Mouse (Mus musculus) hindbrain, embryonic 14.5 days (tissue): ENCODE results near the gene Mrpl37. TPM values are rescaled to one million over a fixed set of nuclear protein-coding genes. Genes with fewer than 3 reads are reported as not detected.
A peak's percentile ranks its signal among the peaks of the same experiment; 100 is the strongest.

Experiments used
- ATAC-seq: fragments of 200-750 bp; cut with Nextera tagmentation; 2 replicates; pipeline ENCODE4 v1.8.0; 2017; ENCODE audit warnings: moderate number of reproducible peaks, mild to moderate bottlenecking, moderate TSS enrichment, moderate library complexity; ENCODE audit not compliant: low FRiP score
- DNase-seq: peaks from one replicate; pipeline ENCODE4 v3.0.0-alpha.2; 2015; ENCODE audit warnings: low spot score
- H3K27ac ChIP-seq: fragments of 300-500 bp; sonication (generic); 2 replicates; pipeline ENCODE4 v1.5.1; 2014; ENCODE audit warnings: mild to moderate bottlenecking, moderate library complexity
- H3K27me3 ChIP-seq: fragments of 300-500 bp; sonication (generic); 2 replicates; pipeline ENCODE4 v1.6.1; 2014; ENCODE audit warnings: mild to moderate bottlenecking, low read length, mixed read lengths; ENCODE audit not compliant: control insufficient read depth, insufficient read depth
- H3K36me3 ChIP-seq: fragments of 300-500 bp; sonication (generic); replicated peaks from 2 replicates; pipeline ENCODE4 v1.6.1; 2014; ENCODE audit not compliant: control insufficient read depth, insufficient read depth
- H3K4me1 ChIP-seq: fragments of 300-500 bp; sonication (generic); replicated peaks from 2 replicates; pipeline ENCODE4 v1.6.1; 2014; ENCODE audit warnings: antibody characterized with exemption, low read length, mixed read lengths; ENCODE audit not compliant: control insufficient read depth, insufficient read depth
- H3K4me2 ChIP-seq: fragments of 300-500 bp; sonication (generic); replicated peaks from 2 replicates; pipeline ENCODE4 v1.6.1; 2014; ENCODE audit warnings: mild to moderate bottlenecking, moderate library complexity
- H3K4me3 ChIP-seq: fragments of 300-500 bp; sonication (generic); replicated peaks from 2 replicates; pipeline ENCODE4 v1.5.1; 2014; ENCODE audit warnings: mild to moderate bottlenecking, low read length
- H3K9ac ChIP-seq: fragments of 300-500 bp; sonication (generic); 2 replicates; pipeline ENCODE4 v1.6.1; 2014
- H3K9me3 ChIP-seq: fragments of 300-500 bp; sonication (generic); 2 replicates; pipeline ENCODE4 v1.6.1; 2016; ENCODE audit warnings: low read length; ENCODE audit not compliant: control insufficient read depth
- WGBS: fragments of 180-500 bp; shearing (Covaris S2); extraction: QIAGEN DNeasy Blood & Tissue Kit; methylation state at CpG from one replicate; pipeline ENCODE4 v1.1.7; 2014; 5-methylcytosine and 5-hydroxymethylcytosine counted together
- polyA plus RNA-seq: library from polyadenylated mRNA; unstranded; fragments of >200 nt; fragmentation: Nextera tagmentation; extraction: Ambion mirVana; gene quantifications from 2 replicates; pipeline ENCODE4 v1.2.1, GENCODE M21; 2014

Mrpl37 gene
- polyA plus RNA-seq, 1 experiment from 2014 or later, result 86.2 TPM

DNA sequence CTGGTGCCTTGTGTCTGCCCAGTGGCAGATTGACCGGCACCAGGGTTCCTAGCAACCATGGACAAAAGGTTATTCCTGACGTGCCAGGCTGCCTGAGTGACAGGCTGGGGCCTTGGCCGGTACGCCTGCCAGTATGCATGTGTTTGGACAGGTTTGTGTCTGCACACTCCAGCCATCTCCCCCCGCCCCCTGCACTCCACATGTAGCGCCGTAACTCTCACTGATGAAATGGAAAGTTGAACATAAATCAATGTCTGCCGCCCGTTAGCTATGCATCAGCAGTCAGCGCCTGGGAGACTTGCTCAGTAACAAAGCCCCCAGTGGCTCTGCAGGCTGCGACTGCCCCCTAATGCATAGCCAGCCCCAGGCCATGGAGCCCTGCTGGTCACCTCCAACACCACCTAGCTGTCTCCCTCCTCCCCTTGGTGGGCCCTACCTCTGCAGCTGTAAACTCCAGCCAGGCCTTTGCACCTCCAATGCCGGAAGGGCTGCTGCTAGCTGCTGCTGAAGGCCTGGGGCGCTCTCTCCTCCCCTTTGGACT lies 50.6 kb downstream of the Mrpl37 start:
- 16% methylated on average over 13 of the region's 13 CpGs for WGBS
- Histone ChIP-seq H3K9ac (peak overlapping the region; percentile 37), H3K36me3 (no peaks in the 10 kb centered on the region), H3K4me2 (no peak overlapping the region), H3K4me1 (peaks cover 61% of the 10 kb centered on the region), H3K27me3 (no peaks in the 10 kb centered on the region), H3K27ac (peak overlapping the region; percentile 63), H3K4me3 (no peak overlapping the region), H3K9me3 (no peaks in the 10 kb centered on the region)
- DNase-seq (peak; percentile 39), ATAC-seq (peak; percentile 71)

DNA sequence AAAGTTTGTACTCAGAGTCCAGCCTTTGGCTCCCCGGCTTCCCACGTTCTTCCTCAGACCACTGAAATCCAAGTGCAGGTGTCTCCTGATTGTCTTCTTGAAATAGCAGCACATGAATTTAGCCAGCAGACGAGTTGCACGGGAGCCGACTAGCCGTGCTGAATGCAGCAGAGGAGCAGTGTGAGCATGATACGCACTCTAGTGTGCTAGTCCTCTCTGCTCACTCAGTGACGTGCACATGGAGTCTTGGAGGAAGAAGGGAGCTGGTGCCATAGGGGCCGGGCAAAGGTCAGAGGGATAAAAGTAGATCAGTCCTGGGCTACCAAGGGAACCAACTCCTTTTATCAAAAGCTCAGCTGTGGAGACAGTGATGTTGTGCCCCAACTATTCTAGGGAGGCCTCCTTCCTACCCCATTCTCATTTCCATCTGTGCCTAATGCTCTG lies 52.8 kb downstream of the Mrpl37 start:
- Histone ChIP-seq H3K9me3 (no peaks in the 10 kb centered on the region), H3K27ac (no peak overlapping the region), H3K4me3 (no peak overlapping the region), H3K27me3 (no peaks in the 10 kb centered on the region), H3K4me1 (peaks cover 43% of the 10 kb centered on the region), H3K36me3 (peaks cover 9% of the 10 kb centered on the region; the same call in 1 of the 2 replicates), H3K9ac (no peak overlapping the region), H3K4me2 (no peak overlapping the region)
- ATAC-seq (no peak), DNase-seq (no peak)
- WGBS, result 79% methylated on average over 9 of the region's 9 CpGs

DNA sequence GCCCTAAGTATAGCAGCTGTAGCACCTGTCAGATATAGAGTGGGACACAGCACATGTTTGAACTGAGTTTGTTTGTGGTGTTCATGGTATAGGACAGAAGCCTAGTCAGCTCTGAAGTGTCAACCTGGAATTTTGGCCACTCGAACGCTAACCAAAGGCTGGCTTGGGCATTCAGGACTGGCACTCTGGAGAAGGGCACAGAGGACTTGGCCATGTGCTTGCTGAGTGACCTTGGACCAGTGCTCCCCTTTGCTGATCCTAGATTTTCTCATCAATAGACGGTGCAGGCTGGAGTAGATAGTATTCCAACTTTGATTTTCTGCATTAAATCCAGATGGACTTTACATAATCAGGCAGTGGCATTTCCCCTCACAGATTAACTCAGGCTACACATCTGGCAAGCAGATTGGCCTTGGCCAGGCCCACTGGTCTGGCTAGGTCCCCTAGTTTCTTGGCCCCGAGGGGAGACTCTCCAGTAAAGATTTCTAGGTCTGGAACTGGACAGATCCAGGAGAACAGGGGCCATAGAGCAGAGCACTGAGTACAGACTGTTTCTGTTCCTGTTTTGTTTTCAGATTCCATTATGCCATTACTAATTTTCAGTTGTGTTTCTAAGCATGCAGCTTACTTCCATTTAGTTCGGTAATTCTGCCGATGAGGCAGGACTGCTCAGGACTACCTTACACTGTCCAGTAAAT lies 53.4 kb downstream of the Mrpl37 start:
- no peak overlapping the region for H3K4me3 ChIP-seq
- WGBS, result 84% methylated on average over 6 of the region's 6 CpGs
- peaks cover 38% of the 10 kb centered on the region for H3K4me1 ChIP-seq
- ATAC-seq (no peak), DNase-seq (no peak)
- no peaks in the 10 kb centered on the region for H3K9me3 ChIP-seq
- H3K27ac ChIP-seq, result no peak overlapping the region
- H3K4me2 ChIP-seq, result no peak overlapping the region
- H3K36me3 ChIP-seq, result peaks cover 9% of the 10 kb centered on the region; the same call in 1 of the 2 replicates
- no peaks in the 10 kb centered on the region for H3K27me3 ChIP-seq
- no peak overlapping the region for H3K9ac ChIP-seq

DNA sequence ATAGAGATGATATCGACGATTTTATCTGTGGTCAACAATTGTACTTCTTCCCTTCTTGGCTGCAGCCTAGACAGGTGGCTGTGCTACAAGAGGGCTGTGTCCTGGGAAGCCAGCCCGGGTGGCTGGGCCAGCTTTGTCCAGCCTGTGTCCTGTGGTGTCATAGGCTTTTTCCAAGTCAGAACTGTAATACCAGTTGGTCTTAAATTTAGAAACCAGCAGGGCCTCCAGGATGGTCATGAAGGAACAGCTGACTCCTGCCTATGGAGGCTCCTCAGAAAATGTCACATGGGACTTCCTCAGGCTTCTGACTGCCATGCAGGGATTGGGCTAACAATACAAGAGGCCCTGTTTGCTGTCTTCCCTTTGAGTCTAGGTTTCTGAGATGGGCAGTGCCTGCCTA lies 54.1 kb downstream of the Mrpl37 start:
- no peak for ATAC-seq
- no peaks in the 10 kb centered on the region for H3K9me3 ChIP-seq
- no peak overlapping the region for H3K4me3 ChIP-seq
- 93% methylated on average over 3 of the region's 3 CpGs for WGBS
- H3K4me2 ChIP-seq, result no peak overlapping the region
- no peak overlapping the region for H3K9ac ChIP-seq
- no peak for DNase-seq
- H3K36me3 ChIP-seq, result peaks cover 9% of the 10 kb centered on the region; the same call in 1 of the 2 replicates
- H3K4me1 ChIP-seq, result peaks cover 31% of the 10 kb centered on the region
- no peaks in the 10 kb centered on the region for H3K27me3 ChIP-seq
- no peak overlapping the region for H3K27ac ChIP-seq

DNA sequence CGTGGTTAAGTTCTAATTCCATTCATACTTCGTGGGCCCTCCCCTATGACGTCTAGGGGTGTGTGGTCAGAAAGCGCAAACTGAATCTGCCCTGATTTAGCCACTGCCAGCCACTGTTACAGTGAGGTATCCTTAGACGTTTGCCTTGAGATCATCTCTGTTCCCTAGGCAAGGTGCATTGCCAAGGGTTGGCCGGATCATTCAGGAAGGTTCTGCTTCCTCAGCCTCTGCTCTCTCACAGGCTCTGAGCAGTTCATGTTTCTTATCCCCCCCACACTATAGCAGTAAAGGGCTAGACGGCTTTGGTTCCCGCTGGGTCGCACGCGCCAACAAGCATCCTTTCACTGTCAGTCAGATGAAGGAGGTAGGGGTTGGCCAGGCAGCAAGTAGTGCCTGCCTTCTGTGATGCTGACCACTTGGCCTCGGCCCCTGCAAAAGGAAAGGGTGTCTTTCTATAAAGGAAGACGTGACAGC lies 54.6 kb downstream of the Mrpl37 start:
- ATAC-seq, result no peak
- Histone ChIP-seq H3K4me2 (no peak overlapping the region), H3K27ac (no peak overlapping the region), H3K4me1 (peaks cover 25% of the 10 kb centered on the region), H3K36me3 (peaks cover 9% of the 10 kb centered on the region; the same call in 1 of the 2 replicates), H3K4me3 (no peak overlapping the region), H3K9ac (no peak overlapping the region), H3K27me3 (no peaks in the 10 kb centered on the region), H3K9me3 (no peaks in the 10 kb centered on the region)
- 76% methylated on average over 13 of the region's 13 CpGs for WGBS
- no peak for DNase-seq

DNA sequence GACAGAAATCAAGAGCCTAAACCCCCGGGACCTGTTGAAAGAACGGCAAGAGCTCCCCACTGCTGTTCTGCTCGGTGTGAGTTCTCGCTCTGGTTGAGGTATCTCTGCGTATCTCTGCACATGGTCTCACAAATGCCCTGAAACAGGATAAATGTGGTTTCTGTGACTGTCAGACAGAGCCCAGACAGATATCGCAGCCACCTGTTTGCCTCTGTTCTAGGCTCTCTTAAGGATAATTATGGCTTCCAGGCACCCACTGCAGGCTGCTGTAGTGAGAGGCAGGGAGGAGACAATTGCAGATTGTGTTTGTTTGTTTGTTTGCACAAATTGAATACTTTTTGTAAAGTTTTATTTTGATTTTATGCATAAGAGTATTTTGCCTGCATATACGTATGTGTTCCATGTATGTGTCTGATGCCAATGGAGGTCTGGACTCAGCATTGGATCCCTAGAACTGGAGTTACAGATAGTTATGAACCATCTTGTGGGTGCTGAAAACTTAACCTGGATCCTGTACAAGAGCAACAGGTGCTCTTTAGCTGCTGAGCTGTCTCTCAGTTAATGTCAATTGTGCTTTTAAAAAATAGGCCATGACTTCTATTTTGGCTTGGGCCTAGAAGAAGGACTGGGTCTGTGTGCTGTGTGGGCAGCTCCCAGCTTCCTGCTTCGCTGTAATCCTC lies 55.2 kb downstream of the Mrpl37 start:
- no peak for ATAC-seq
- WGBS, result 86% methylated on average over 8 of the region's 8 CpGs

DNA sequence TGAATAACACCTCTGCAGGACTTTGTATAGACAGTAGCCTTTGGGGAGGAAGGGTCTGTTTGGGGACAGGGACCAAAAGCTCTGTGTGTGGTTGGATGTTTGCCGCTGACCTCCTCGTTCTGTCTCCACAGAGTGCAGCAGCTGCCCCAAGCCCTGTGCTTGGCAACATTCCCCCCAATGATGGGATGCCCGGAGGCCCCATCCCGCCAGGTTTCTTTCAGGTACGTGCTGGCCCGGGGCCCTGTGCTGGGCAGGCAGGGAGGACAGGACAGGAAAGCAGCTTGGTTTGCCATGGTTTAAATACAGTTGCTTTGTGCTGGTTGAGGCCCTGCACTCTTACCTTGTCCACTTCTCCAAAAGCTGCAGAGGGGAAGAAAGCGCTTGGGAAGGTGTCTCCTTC lies 57.1 kb downstream of the Mrpl37 start:
- DNase-seq (no peak), ATAC-seq (no peak)
- Histone ChIP-seq H3K36me3 (peaks cover 9% of the 10 kb centered on the region; the same call in 1 of the 2 replicates), H3K27me3 (no peaks in the 10 kb centered on the region), H3K27ac (no peak overlapping the region), H3K9me3 (no peaks in the 10 kb centered on the region), H3K4me3 (no peak overlapping the region), H3K4me2 (no peak overlapping the region), H3K4me1 (peaks cover under 1% of the 10 kb centered on the region; the same call in 1 of the 2 replicates), H3K9ac (no peak overlapping the region)
- WGBS, result 87% methylated on average over 7 of the region's 7 CpGs

More for the DNA sequence above, 55.2 kb downstream of the Mrpl37 start:
- Histone ChIP-seq H3K4me3 (no peak overlapping the region), H3K4me1 (peaks cover 20% of the 10 kb centered on the region), H3K36me3 (peaks cover 9% of the 10 kb centered on the region; the same call in 1 of the 2 replicates), H3K9me3 (no peaks in the 10 kb centered on the region), H3K4me2 (no peak overlapping the region), H3K27ac (no peak overlapping the region), H3K9ac (no peak overlapping the region), H3K27me3 (no peaks in the 10 kb centered on the region)
- DNase-seq, result no peak

DNA sequence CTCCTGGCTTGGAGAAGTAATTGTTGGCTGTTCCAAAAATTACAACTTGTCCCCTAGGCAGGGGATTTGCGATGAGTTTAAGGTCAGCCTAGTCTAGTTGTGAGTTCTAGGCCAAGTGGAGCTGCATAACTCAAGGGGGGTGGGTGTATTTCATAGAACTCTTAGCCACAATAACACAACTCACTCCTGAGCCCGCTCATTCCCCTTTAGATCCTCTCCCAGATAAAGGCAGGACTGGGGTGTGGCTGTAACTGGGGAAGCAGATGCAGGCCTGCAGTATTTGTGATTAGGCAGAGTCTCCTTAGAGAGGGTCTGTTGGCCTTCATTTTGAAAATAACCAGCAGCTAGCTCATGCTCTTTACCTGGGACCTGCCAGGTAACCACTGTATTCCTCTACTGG lies 58.5 kb downstream of the Mrpl37 start:
- Histone ChIP-seq H3K4me1 (peaks cover under 1% of the 10 kb centered on the region; the same call in 1 of the 2 replicates), H3K9me3 (no peaks in the 10 kb centered on the region), H3K36me3 (peaks cover 9% of the 10 kb centered on the region; the same call in 1 of the 2 replicates), H3K27ac (no peak overlapping the region), H3K4me3 (no peak overlapping the region), H3K9ac (no peak overlapping the region), H3K4me2 (no peak overlapping the region), H3K27me3 (no peaks in the 10 kb centered on the region)
- no peak for ATAC-seq
- 96% methylated on average over 2 of the region's 2 CpGs for WGBS
- DNase-seq, result no peak

DNA sequence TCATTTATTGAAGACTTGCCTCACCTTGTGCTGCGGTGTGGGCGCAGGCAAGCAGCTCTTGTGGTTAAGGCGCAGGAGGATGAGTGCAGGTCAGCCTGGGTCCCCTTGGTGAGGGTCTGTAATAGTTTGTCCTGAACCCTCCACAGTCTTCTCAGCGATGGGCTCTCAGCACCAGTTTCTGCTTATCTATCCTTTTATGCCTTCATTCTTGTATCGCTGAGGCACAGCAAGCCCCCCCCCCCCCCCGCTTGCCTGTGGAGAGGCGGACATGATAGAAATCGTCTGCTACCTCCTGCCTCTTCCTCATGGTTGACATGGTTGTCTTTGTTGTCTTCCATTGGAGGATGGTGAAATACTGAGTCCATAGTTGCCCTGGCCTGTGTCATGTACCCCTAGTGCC lies 59.3 kb downstream of the Mrpl37 start:
- H3K9ac ChIP-seq, result no peak overlapping the region
- ATAC-seq (no peak), DNase-seq (no peak)
- H3K36me3 ChIP-seq, result peaks cover 9% of the 10 kb centered on the region; the same call in 1 of the 2 replicates
- H3K27me3 ChIP-seq, result no peaks in the 10 kb centered on the region
- 91% methylated on average over 8 of the region's 8 CpGs for WGBS
- no peak overlapping the region for H3K4me2 ChIP-seq
- H3K27ac ChIP-seq, result no peak overlapping the region
- peaks cover 8% of the 10 kb centered on the region for H3K4me1 ChIP-seq
- no peak overlapping the region for H3K4me3 ChIP-seq
- H3K9me3 ChIP-seq, result no peaks in the 10 kb centered on the region
